Mouse (Mus musculus): ENCODE results near the gene Shmt2.
A peak's percentile ranks its signal among the peaks of the same experiment; 100 is the strongest.

The Shmt2 gene

GRCm38 (mm10) chr10:127512813-127513212 lies 9.4 kb downstream of the Shmt2 start:
- DNase-seq (ENCODE audit: inconsistent age in 2 of 2, low spot score in 1 of 2), result peak; percentile 93 to 98

- DNase-seq (ENCODE audit: inconsistent age in 2 of 2, low spot score in 1 of 2), result no peak
These were observed 10.0 kb downstream of the Shmt2 start for GRCm38 (mm10) chr10:127512307-127512666.

- peak; percentile 48 to 77 for DNase-seq (ENCODE audit: inconsistent age in 2 of 2, low spot score in 1 of 2)
These were observed 10.5 kb downstream of the Shmt2 start for GRCm38 (mm10) chr10:127511634-127512306.

GRCm38 (mm10) chr10:127510895-127511617 lies 11.2 kb downstream of the Shmt2 start:
- DNase-seq (ENCODE audit: inconsistent age in 2 of 2, low spot score in 1 of 2), result no peak

GRCm38 (mm10) chr10:127509837-127510701 lies 12.2 kb downstream of the Shmt2 start:
- DNase-seq (ENCODE audit: inconsistent age in 2 of 2, low spot score in 1 of 2), result no peak

GRCm38 (mm10) chr10:127509051-127509836 lies 13.0 kb downstream of the Shmt2 start:
- peak; percentile 76 to 92 for DNase-seq (ENCODE audit: inconsistent age in 2 of 2, low spot score in 1 of 2)

- peak; percentile 65 to 85 for DNase-seq (ENCODE audit: inconsistent age in 2 of 2, low spot score in 1 of 2)
These were observed 14.0 kb downstream of the Shmt2 start for GRCm38 (mm10) chr10:127508239-127508638.

- no peak for DNase-seq (ENCODE audit: inconsistent age in 2 of 2, low spot score in 1 of 2)
These were observed 21.1 kb downstream of the Shmt2 start, which contains the start of gene Stac3 for GRCm38 (mm10) chr10:127500894-127501893. TSS of gene Stac3 (plus strand) at chr10:127501686.

- DNase-seq (ENCODE audit: inconsistent age in 2 of 2, low spot score in 1 of 2), result no peak
These were observed 22.2 kb downstream of the Shmt2 start for GRCm38 (mm10) chr10:127500042-127500441.

- DNase-seq (ENCODE audit: inconsistent age in 2 of 2, low spot score in 1 of 2), result no peak
These were observed 22.7 kb downstream of the Shmt2 start for GRCm38 (mm10) chr10:127499516-127499915.

- DNase-seq (ENCODE audit: inconsistent age in 2 of 2, low spot score in 1 of 2), result no peak
These were observed 26.1 kb downstream of the Shmt2 start for GRCm38 (mm10) chr10:127496156-127496555.

- peak in 1 of 2 experiments; percentile 82 for DNase-seq (ENCODE audit: inconsistent age in 2 of 2, low spot score in 1 of 2)
These were observed 30.1 kb downstream of the Shmt2 start for GRCm38 (mm10) chr10:127492118-127492517.

- no peak for DNase-seq (ENCODE audit: inconsistent age in 2 of 2, low spot score in 1 of 2)
These were observed 31.1 kb downstream of the Shmt2 start for GRCm38 (mm10) chr10:127491128-127491512.

GRCm38 (mm10) chr10:127490160-127491127 lies 31.8 kb downstream of the Shmt2 start:
- DNase-seq (ENCODE audit: inconsistent age in 2 of 2, low spot score in 1 of 2), result no peak

- DNase-seq (ENCODE audit: inconsistent age in 2 of 2, low spot score in 1 of 2), result no peak
These were observed 33.4 kb downstream of the Shmt2 start for GRCm38 (mm10) chr10:127488856-127489255.

- DNase-seq (ENCODE audit: inconsistent age in 2 of 2, low spot score in 1 of 2), result no peak
These were observed 37.0 kb downstream of the Shmt2 start for GRCm38 (mm10) chr10:127485235-127485634.

- peak; percentile 82 to 90 for DNase-seq (ENCODE audit: inconsistent age in 2 of 2, low spot score in 1 of 2)
These were observed 41.1 kb downstream of the Shmt2 start for GRCm38 (mm10) chr10:127480833-127481813.
